Mouse (Mus musculus): ENCODE data around the gene Ntf5. TPM values are rescaled to one million over a fixed set of nuclear protein-coding genes. Genes with fewer than 3 reads are reported as not detected.

The Ntf5 gene
- polyA plus RNA-seq, 1 experiment: 3.0 TPM

- no peak for TF ChIP-seq CTCF (IDR thresholded peaks at IDR 0.05; ENCODE audit: borderline replicate concordance, control insufficient read depth, extremely low read depth, insufficient read depth, low read length, poor library complexity)
- TF ChIP-seq POLR2A (IDR thresholded peaks at IDR 0.05; ENCODE audit: control insufficient read depth, extremely low read depth, insufficient read depth, low read length, poor library complexity): no peak
- Histone ChIP-seq H3K27me3 (ENCODE audit: control insufficient read depth, insufficient read depth, low read length) (peaks cover 13% of the 10 kb centered on the region), H3K4me1 (replicated peaks; ENCODE audit: control insufficient read depth, insufficient read depth, low read length) (peaks cover 28% of the 10 kb centered on the region), H3K27ac (ENCODE audit: control insufficient read depth, insufficient read depth, low read length) (no peak overlapping the region), H3K36me3 (ENCODE audit: control insufficient read depth, insufficient read depth, low read length) (no peaks in the 10 kb centered on the region; the same call in 1 of the 2 replicates), H3K4me3 (ENCODE audit: control insufficient read depth, insufficient read depth, low read length) (no peak overlapping the region)
- 79% methylated on average over 16 of the region's 16 CpGs for WGBS
- no peak for DNase-seq
Observed at GRCm38 (mm10) chr7:45369022-45369745, 44.3 kb upstream of the Ntf5 start.

- Histone ChIP-seq H3K4me3 (ENCODE audit: control insufficient read depth, insufficient read depth, low read length) (peak overlapping the region; percentile 49), H3K36me3 (ENCODE audit: control insufficient read depth, insufficient read depth, low read length) (no peaks in the 10 kb centered on the region; the same call in 1 of the 2 replicates), H3K27ac (ENCODE audit: control insufficient read depth, insufficient read depth, low read length) (no peak overlapping the region), H3K27me3 (ENCODE audit: control insufficient read depth, insufficient read depth, low read length) (peaks cover 13% of the 10 kb centered on the region), H3K4me1 (replicated peaks; ENCODE audit: control insufficient read depth, insufficient read depth, low read length) (peaks cover 28% of the 10 kb centered on the region)
- DNase-seq: no peak
- 8% methylated on average over 52 of the region's 52 CpGs for WGBS
- TF ChIP-seq CTCF (IDR thresholded peaks at IDR 0.05; ENCODE audit: borderline replicate concordance, control insufficient read depth, extremely low read depth, insufficient read depth, low read length, poor library complexity): no peak
- TF ChIP-seq POLR2A (IDR thresholded peaks at IDR 0.05; ENCODE audit: control insufficient read depth, extremely low read depth, insufficient read depth, low read length, poor library complexity): no peak
Observed at GRCm38 (mm10) chr7:45369836-45370474, 43.5 kb upstream of the Ntf5 start.

GRCm38 (mm10) chr7:45370475-45371311 is 42.8 kb upstream of the Ntf5 start, which contains the start of gene Lin7b:
Gene Lin7b, minus strand, starts transcription at chr7:45370583.
- Histone ChIP-seq H3K27me3 (ENCODE audit: control insufficient read depth, insufficient read depth, low read length) (peaks cover 13% of the 10 kb centered on the region; the same call in 1 of the 2 replicates), H3K27ac (ENCODE audit: control insufficient read depth, insufficient read depth, low read length) (no peak within 1 kb of the TSS), H3K4me3 (ENCODE audit: control insufficient read depth, insufficient read depth, low read length) (peak within 1 kb of the TSS; percentile 49), H3K36me3 (ENCODE audit: control insufficient read depth, insufficient read depth, low read length) (peaks cover 6% of the 10 kb centered on the region), H3K4me1 (replicated peaks; ENCODE audit: control insufficient read depth, insufficient read depth, low read length) (peaks cover 28% of the 10 kb centered on the region)
- peak; percentile 88 for DNase-seq
- TF ChIP-seq CTCF (IDR thresholded peaks at IDR 0.05; ENCODE audit: borderline replicate concordance, control insufficient read depth, extremely low read depth, insufficient read depth, low read length, poor library complexity) (peak; percentile 49; the same call in 1 of the 2 replicates), POLR2A (IDR thresholded peaks at IDR 0.05; ENCODE audit: control insufficient read depth, extremely low read depth, insufficient read depth, low read length, poor library complexity) (no peak)
- 14% methylated on average over 28 of the region's 28 CpGs for WGBS

- no peak overlapping the region for H3K27ac ChIP-seq (ENCODE audit: control insufficient read depth, insufficient read depth, low read length)
- no peak for DNase-seq
- no peak overlapping the region for H3K4me3 ChIP-seq (ENCODE audit: control insufficient read depth, insufficient read depth, low read length)
- TF ChIP-seq POLR2A (IDR thresholded peaks at IDR 0.05; ENCODE audit: control insufficient read depth, extremely low read depth, insufficient read depth, low read length, poor library complexity) (no peak), CTCF (IDR thresholded peaks at IDR 0.05; ENCODE audit: borderline replicate concordance, control insufficient read depth, extremely low read depth, insufficient read depth, low read length, poor library complexity) (no peak)
- WGBS: 91% methylated on average over 5 of the region's 5 CpGs
- H3K27me3 ChIP-seq (ENCODE audit: control insufficient read depth, insufficient read depth, low read length): peaks cover 5% of the 10 kb centered on the region; the same call in 1 of the 2 replicates
- H3K36me3 ChIP-seq (ENCODE audit: control insufficient read depth, insufficient read depth, low read length): peaks cover 23% of the 10 kb centered on the region
- H3K4me1 ChIP-seq (replicated peaks; ENCODE audit: control insufficient read depth, insufficient read depth, low read length): peaks cover 22% of the 10 kb centered on the region
Observed at GRCm38 (mm10) chr7:45372371-45372770, 41.1 kb upstream of the Ntf5 start.

GRCm38 (mm10) chr7:45374620-45375019 is 38.9 kb upstream of the Ntf5 start:
- H3K4me3 ChIP-seq (ENCODE audit: control insufficient read depth, insufficient read depth, low read length): no peak overlapping the region
- H3K27me3 ChIP-seq (ENCODE audit: control insufficient read depth, insufficient read depth, low read length): no peaks in the 10 kb centered on the region
- H3K27ac ChIP-seq (ENCODE audit: control insufficient read depth, insufficient read depth, low read length): no peak overlapping the region
- 66% methylated on average over 8 of the region's 8 CpGs for WGBS
- H3K36me3 ChIP-seq (ENCODE audit: control insufficient read depth, insufficient read depth, low read length): peaks cover 45% of the 10 kb centered on the region
- H3K4me1 ChIP-seq (replicated peaks; ENCODE audit: control insufficient read depth, insufficient read depth, low read length): peaks cover 11% of the 10 kb centered on the region
- TF ChIP-seq POLR2A (IDR thresholded peaks at IDR 0.05; ENCODE audit: control insufficient read depth, extremely low read depth, insufficient read depth, low read length, poor library complexity) (no peak), CTCF (IDR thresholded peaks at IDR 0.05; ENCODE audit: borderline replicate concordance, control insufficient read depth, extremely low read depth, insufficient read depth, low read length, poor library complexity) (no peak)
- DNase-seq: no peak

- DNase-seq: no peak
- TF ChIP-seq CTCF (IDR thresholded peaks at IDR 0.05; ENCODE audit: borderline replicate concordance, control insufficient read depth, extremely low read depth, insufficient read depth, low read length, poor library complexity) (no peak), POLR2A (IDR thresholded peaks at IDR 0.05; ENCODE audit: control insufficient read depth, extremely low read depth, insufficient read depth, low read length, poor library complexity) (no peak)
- H3K4me3 ChIP-seq (ENCODE audit: control insufficient read depth, insufficient read depth, low read length): no peak overlapping the region
- no peak overlapping the region for H3K27ac ChIP-seq (ENCODE audit: control insufficient read depth, insufficient read depth, low read length)
- H3K36me3 ChIP-seq (ENCODE audit: control insufficient read depth, insufficient read depth, low read length): peaks cover 60% of the 10 kb centered on the region
- no peaks in the 10 kb centered on the region for H3K27me3 ChIP-seq (ENCODE audit: control insufficient read depth, insufficient read depth, low read length)
- H3K4me1 ChIP-seq (replicated peaks; ENCODE audit: control insufficient read depth, insufficient read depth, low read length): no peaks in the 10 kb centered on the region
- WGBS: 97% methylated on average over 1 of the region's 1 CpGs
Observed at GRCm38 (mm10) chr7:45376057-45376456, 37.4 kb upstream of the Ntf5 start.

Measured in thymus, adult 2 months (tissue).